Mouse (Mus musculus) retina, postnatal 1 day (tissue): ENCODE measurements around the gene Hbs1l.

ENCODE experiments used
- DNase-seq: peaks from one replicate; pipeline ENCODE4 v3.0.0-alpha.2; 2012

The Hbs1l gene

DNA sequence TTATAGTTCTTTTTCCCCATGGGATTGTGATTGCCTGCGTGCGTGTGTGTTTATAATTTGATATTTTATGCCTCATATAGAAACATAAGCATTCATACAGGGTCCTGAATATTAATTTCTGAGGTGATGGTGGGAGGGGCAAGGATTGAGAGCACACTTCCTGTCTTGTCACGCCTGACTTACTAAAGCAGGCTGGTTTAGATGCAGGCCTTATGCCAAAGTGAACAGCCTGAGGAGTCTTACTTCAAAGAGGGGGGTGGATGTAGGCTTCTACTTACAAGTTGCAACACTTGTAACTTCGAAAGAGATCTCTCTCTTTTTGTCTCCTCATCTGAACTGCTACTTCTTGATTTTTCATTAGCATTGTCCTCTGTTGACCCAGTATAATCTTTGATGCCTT is 18.0 kb downstream of the Hbs1l start:
- no peak for DNase-seq

DNA sequence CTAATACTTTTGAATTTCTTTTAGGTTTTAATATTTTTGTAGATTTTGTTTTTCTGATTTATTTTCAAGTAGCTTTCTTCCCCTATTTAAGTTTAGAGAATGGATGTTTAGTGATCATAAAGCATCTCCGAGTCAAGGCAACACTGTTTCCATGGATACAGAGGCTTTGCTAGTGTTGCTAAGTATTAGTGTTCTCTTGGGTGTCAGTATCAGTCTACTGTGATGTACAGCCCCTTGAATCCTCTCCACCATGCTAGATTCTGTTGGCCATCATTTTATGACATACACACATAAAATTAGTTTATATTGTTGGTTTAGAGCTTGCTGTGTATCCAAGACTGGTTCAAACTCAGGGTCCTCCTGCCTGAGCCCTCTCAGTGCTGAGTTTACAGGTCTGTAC is 20.3 kb downstream of the Hbs1l start:
- DNase-seq: no peak

GRCm38 (mm10) chr10:21318250-21318649 is 22.5 kb downstream of the Hbs1l start:
- DNase-seq: no peak

GRCm38 (mm10) chr10:21318996-21319395 is 23.2 kb downstream of the Hbs1l start:
- no peak for DNase-seq

DNA sequence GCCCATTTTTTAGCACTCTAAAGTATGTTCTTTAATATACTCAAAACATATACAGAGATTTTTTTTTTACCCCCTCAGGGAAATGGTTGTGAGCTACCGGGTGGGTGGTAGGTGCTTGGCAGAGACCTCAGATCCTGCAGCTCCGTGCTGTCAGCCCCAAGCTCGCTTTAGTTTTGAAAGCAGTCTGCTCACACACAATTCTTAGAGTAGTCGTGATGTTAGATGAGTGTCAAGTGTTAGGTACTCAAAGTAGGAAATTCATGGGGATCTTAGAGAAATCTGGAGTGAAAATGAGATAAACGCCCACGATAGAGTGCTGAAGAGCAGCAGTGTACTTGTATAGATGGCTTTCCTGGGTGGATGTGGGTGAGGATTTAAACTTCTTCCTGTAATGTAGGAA is 24.8 kb downstream of the Hbs1l start:
- no peak for DNase-seq

- DNase-seq: no peak
Observed at GRCm38 (mm10) chr10:21326352-21326751, 30.6 kb downstream of the Hbs1l start.

GRCm38 (mm10) chr10:21327605-21328135 is 31.9 kb downstream of the Hbs1l start:
- DNase-seq: no peak

DNA sequence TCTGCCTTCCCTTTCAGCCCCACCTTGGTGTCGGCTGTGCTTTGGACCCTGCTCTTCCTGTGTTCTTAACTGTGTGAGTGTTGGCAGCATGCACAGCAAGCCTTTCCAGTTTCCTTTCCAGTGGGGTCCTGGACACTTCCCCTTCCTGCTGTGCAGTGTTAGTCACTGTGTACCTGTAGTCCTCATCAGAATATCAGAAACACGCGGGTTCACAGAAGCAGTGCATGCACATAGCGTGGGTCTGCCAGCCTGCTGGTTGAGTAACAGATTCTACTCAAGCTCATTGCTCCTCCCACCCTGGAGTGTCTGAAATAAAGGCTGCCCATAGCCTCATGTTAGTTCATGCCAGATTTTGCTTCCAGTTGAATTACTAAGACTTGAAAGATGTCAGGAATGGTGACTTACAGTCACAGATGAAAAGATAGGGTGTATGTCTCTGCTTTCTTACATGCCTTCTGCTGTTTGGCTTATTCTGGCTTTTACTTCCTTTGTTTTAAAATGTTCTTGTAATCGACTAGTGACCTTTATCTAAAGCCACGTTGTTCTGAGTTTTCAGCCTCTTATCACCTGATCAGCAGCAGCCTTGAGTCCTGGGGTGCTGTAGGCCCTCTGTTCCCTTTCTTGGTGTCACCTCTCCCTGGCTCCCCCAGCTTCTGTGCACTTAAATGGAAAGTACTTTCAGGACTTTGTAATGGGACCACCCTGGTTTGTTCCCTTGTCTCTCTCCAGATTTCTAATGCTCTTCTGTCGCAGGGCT is 38.7 kb downstream of the Hbs1l start:
- no peak for DNase-seq

GRCm38 (mm10) chr10:21335534-21335933 is 39.8 kb downstream of the Hbs1l start:
- DNase-seq: no peak

DNA sequence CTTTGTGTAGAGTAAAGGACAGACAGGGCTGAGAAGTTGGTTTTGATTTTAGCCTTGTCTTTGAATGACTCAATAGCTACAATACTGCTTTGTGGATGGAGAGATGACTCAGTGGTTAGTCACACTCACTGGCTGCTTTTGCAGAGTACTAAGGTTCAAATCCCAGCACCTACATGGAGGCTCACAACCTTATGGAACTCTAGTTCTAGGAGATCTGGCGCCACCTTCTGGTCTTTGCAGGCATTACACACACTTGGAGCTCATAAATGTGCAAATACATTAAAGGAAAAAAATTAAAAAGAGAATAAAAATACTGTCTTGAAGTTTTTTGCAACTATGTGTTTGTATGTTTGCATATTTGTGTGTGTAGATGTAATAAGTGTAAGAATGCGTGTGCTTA is 41.4 kb downstream of the Hbs1l start:
- DNase-seq: peak; percentile 25

GRCm38 (mm10) chr10:21341706-21342105 is 45.9 kb downstream of the Hbs1l start:
- no peak for DNase-seq

- DNase-seq: no peak
Observed at GRCm38 (mm10) chr10:21342331-21343005, 46.7 kb downstream of the Hbs1l start.

DNA sequence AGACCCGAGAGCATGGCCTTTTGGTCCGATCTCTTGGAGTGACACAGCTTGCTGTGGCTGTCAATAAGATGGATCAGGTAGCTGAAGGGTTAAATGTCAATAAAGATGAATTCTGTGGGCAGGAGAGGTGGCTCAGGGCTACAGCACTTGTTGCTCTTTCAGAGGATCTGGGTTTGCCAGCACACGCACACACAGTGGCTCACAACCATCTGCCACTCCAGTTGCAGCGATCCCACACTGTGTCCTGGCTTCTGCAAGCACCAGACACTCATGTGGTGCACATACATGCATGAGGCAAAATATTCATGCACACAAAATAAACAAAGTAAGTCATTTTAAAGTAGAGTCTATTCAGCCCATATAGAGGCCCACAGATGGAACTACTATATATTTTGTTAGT is 51.6 kb downstream of the Hbs1l start:
- no peak for DNase-seq

DNA sequence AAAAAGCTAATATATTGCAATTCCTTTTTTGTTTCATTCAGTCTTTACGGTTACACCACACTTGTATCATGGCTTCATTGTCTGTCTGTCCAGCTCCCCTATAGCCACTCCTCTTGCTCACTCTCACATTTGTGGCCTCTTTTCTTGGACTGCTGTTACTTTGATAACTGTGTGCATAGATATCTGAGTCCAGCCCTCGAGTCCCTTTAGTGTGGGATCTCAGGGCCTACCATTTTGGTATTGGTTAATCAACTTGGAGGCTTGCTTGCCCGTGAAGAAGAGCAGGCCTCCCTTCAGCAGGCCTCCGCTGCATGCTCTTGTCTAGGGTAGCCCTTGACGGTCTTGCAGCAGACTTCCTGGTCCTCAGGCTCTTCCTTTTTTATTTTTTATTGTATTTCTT is 53.7 kb downstream of the Hbs1l start:
- no peak for DNase-seq

DNA sequence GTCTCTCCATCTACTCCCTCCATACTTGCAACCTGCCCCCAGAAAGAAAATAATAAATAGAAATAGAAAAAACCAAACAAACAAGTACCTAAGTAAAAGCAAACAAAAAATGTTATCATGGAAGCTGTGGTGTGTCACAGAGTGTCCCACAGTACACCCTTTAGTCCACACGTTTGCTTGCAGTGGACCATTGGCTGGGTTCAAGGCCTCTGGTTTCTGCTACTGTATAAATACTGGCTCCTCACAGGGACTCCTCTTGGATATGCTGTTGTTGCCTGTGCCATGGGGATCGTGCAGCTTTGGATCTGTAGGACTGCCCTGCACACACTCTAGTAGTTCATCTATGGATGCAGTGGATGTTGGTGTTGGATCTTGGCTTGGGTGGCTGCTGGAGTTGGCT is 54.2 kb downstream of the Hbs1l start:
- DNase-seq: no peak

GRCm38 (mm10) chr10:21350531-21351515 is 55.0 kb downstream of the Hbs1l start:
- no peak for DNase-seq

- peak; percentile 17 for DNase-seq
Observed at GRCm38 (mm10) chr10:21351766-21352165, 56.0 kb downstream of the Hbs1l start.

- no peak for DNase-seq
Observed at GRCm38 (mm10) chr10:21353890-21354289, 58.1 kb downstream of the Hbs1l start.

- DNase-seq: no peak
Observed at GRCm38 (mm10) chr10:21354506-21354905, 58.7 kb downstream of the Hbs1l start.

DNA sequence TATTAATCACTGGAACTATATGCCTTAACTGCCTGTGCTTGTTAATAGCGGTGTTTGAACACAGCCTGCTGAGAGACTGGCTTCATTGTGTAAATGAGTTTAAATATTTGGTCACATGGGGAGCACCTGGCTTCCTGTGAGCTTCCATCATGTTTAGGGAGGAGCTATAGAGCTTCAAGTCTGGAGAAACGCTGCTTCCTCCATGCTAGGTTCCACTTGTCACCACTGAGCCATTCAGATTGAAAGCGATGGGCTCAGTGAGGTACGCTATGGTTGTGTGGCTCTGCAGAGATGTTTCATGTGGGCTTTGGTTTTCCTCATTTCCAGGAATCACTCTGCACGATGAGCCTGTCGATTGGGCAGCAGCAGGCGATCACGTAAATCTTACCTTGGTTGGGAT is 62.2 kb downstream of the Hbs1l start:
- DNase-seq: no peak

GRCm38 (mm10) chr10:21359086-21359485 is 63.3 kb downstream of the Hbs1l start:
- no peak for DNase-seq

GRCm38 (mm10) chr10:21361871-21362270 is 66.1 kb downstream of the Hbs1l start:
- no peak for DNase-seq

DNA sequence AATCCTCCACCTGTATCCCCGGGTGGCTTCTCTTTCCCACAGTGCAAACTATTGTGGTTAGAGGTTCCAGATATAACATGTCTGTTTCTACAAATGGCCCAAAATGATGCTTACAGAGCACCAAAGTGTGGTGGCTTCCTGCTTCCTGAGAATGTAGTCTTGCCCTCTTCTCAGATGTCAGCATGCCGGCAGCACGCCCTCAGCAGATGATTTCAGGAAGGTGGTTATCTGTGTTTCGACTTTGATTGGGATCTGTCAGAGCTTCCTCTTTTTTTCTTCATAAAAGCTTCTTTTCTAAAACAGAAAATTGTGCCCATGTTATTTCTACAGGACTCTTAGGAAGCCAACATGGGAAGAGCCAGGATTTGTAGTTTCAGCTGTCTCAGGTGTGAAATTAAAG is 67.5 kb downstream of the Hbs1l start:
- DNase-seq: no peak
